Mouse (Mus musculus) MEL-GATA-1-ER (cell line): ENCODE data around the gene Csnk1d.

Experiments
- DNase-seq: peaks from one replicate; pipeline ENCODE4 v3.0.0-alpha.2; 2012; ENCODE audit warnings: low read depth; ENCODE audit errors: extremely low read depth

Gene Csnk1d

GRCm38 (mm10) chr11:120954936-120955335, 36.2 kb downstream of the Csnk1d start:
- no peak for DNase-seq

- no peak for DNase-seq
Measured at GRCm38 (mm10) chr11:120951731-120952730, 39.1 kb downstream of the Csnk1d start.

GRCm38 (mm10) chr11:120951237-120951636, 39.9 kb downstream of the Csnk1d start:
- DNase-seq, result no peak

DNA sequence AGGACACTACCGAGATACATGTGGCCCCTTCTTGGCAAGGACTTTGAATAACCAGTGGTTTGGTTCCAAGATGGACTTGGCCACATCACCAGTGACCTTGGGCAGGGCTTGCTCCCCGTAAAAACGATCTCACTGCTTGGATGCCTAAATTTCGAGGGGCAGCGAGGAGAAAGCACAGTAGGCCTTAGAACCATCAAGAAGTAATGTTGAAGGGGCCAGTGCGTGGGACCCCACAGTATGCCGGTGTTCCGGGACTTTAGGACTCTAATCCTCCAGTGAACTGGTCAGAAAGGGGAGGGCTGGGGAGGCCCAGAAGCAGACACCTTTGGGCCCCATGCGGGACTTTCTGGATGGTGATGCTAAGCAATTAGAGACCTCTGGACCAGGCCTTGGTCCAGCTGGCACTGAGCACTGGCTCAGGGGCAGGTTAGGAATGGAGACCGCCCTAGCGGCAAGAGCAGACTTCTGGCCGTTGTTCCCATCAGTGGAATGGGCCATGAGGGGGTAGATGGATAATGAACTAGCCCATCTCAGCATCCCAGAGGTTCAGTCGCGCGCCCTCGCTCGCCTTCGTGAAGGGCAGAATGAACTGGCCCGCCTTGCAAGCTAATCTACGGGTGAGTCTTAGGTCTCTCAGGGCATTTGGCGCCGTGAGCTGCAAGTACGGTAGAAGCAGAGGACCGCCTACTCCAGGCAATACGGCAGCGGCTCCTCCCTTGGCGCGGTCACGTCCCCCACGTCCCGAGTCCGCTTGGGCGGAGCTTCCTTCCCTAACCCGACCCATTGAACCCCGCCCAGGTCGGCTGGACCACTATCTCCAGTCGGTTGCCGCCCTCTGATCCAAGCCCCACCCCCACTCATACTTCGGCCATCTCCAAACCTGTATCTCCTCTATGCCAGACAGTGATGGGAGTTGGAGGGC, 40.6 kb downstream of the Csnk1d start:
- DNase-seq, result peak; percentile 91

- DNase-seq, result no peak
Measured at GRCm38 (mm10) chr11:120949863-120950262, 41.3 kb downstream of the Csnk1d start.

DNA sequence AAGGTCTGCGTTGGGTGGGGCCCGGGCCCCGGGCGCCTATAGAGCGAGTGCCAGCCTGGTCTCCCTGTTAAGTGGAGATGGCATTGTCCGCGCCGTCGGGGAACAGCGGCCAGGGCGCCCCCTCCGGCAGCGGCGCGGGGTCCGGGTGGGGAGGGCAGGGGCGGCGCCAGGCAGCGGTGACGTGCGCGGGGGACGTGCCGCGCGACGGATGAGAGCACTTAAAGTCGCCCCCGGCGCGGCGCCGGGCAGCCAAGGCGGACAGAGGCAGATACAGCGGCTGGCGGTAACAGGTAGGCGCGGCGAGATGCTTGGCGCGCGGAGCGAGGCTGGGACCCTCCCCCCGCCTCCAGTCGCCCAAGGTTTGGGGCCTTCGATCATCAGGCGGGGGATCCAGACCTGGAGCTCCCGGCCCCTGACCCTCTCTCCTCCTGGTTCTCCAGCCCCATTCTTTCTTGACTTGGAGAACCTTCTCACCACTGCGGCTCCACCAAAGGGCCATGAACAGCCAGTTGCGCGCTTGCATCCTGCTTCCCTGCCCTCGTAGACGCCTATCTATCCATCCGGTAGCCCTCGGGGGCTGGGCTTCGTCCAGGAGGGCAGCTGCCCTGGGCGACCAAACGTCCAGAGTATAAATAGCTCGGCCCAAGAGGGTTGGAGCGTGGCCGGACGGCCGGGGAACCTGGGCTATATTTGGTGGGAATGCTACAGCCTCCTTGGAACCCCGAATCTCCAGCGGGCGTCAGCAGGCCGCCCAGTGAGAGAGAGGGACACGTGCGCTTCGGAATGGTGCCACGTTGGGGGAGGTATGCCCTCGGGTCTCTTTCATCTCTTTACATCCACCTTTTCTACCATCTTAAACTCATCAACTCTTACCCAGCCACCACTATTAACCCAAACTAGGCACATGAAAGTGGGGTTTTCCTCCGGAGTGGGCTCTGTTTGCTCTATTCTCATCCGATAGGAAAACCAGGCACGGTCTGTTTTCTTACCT, 42.0 kb downstream of the Csnk1d start:
- no peak for DNase-seq

- DNase-seq, result no peak
Measured at GRCm38 (mm10) chr11:120948328-120948727, 42.8 kb downstream of the Csnk1d start, which contains the start of gene Slc16a3. Gene Slc16a3 (plus strand): TSS chr11:120948480.

DNA sequence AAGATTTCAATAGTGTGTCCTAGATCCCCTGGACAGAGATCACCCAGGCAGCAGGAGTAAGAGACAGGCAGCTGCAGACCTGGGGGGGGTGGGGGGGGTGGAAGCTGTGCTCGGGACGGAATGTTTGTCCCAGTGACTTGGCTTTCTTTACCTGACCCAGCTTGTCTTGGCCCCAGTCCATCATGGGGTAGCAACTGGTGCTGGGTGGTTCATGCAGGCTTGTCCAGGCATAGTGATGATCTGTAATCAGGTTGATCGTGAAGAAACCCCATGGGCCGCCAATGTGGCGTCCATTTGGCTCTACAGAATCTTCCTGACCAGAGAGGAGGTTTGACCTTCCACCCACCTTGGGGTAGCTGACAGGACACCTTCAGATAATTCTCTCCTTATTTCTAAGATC, 45.2 kb downstream of the Csnk1d start:
- no peak for DNase-seq

DNA sequence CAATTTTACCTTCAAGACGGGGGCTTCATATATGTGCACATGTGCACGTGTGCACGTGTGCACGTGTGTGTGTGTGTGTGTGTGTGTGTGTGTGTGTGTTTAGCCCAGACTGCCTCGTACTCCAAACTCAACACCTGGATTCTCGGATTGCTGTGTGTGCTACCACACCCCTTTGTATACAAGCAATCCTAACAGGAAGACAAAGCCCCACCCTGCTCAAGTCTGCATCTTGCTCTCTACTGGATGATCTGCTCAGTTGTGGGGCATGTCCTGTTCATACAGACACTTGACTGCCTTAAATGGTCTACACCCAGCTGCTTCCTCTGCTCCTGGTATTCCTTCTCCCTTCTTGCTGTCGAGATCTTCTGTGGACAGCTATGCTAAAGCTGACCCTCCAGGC, 45.9 kb downstream of the Csnk1d start:
- no peak for DNase-seq

GRCm38 (mm10) chr11:120940959-120941358, 50.2 kb downstream of the Csnk1d start:
- DNase-seq, result no peak

- no peak for DNase-seq
Measured at GRCm38 (mm10) chr11:120939712-120940341, 51.3 kb downstream of the Csnk1d start.

GRCm38 (mm10) chr11:120938795-120939194, 52.3 kb downstream of the Csnk1d start:
- DNase-seq, result no peak

DNA sequence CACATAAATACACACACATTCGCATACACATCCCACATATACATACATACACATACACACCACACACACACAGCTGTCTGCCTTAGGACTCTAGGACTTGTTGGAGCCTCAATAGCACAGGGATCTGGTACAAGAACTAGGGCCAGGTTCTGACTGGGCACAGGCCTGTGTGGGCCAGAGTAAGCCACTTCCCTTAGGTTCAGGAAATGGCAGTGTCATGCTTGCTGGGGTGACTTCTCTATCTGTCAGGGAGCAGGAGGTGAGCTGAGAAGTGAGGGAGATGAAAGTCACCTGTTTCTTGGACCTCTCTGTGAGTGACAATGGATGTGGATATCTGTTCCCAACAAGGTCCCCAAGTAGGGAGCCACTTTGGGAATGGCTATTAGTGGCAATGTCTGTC, 53.2 kb downstream of the Csnk1d start:
- DNase-seq, result no peak

GRCm38 (mm10) chr11:120932564-120933398, 58.3 kb downstream of the Csnk1d start, which contains the start of gene Ccdc57:
Gene Ccdc57 (minus strand): TSS chr11:120932872.
- DNase-seq, result peak; percentile 85

- no peak for DNase-seq
Measured at GRCm38 (mm10) chr11:120931479-120931878, 59.7 kb downstream of the Csnk1d start.

- DNase-seq, result no peak
Measured at GRCm38 (mm10) chr11:120928468-120928867, 62.7 kb downstream of the Csnk1d start.

DNA sequence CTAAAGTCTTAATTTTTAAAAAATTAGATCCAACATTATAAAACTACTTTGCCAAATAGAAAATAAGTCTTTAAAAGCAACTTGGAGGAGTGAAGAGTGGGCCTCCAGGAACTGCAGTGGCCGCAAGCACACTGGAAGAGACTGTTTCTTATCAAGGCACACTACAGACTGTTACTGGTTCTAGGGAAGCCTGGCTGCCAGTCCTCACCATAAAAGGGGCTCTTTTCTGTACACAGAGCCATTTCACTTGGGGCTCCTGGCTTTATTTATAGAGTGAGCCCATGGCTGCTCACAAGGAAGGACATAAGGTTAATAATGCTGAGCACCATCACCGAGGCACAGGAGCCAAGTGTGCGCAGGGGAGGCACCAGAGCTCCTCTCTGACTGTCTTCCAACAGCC, 68.6 kb downstream of the Csnk1d start:
- DNase-seq, result no peak

- no peak for DNase-seq
Measured at GRCm38 (mm10) chr11:120917756-120918155, 73.4 kb downstream of the Csnk1d start.

GRCm38 (mm10) chr11:120916477-120916876, 74.7 kb downstream of the Csnk1d start:
- DNase-seq, result no peak
